Mouse (Mus musculus): ENCODE measurements around the gene 4933407L21Rik. TPM values are rescaled to one million over a fixed set of nuclear protein-coding genes. Genes with fewer than 3 reads are reported as not detected.
"Not testable (repeated sequence)": the region's sequence is repeated elsewhere in the genome, so short reads cannot be mapped to it uniquely, and the experiment has no call there.

The 4933407L21Rik gene
- polyA plus RNA-seq, 1 experiment from 2014 or later, result 0.20 TPM

GRCm38 (mm10) chr1:85973468-85973877, 45.2 kb downstream of the 4933407L21Rik start:
- no peak overlapping the region for H3K27ac ChIP-seq (replicated peaks)
- H3K36me3 ChIP-seq, result no peaks in the 10 kb centered on the region
- DNase-seq (ENCODE audit: low spot score), result no peak
- H3K27me3 ChIP-seq (ENCODE audit: low read depth, poor library complexity, severe bottlenecking), result no peaks in the 10 kb centered on the region
- no peaks in the 10 kb centered on the region for H3K4me1 ChIP-seq
- H3K9me3 ChIP-seq (replicated peaks), result no peaks in the 10 kb centered on the region
- WGBS, result 93% methylated on average over 2 of the region's 2 CpGs
- H3K4me3 ChIP-seq, result no peak overlapping the region

- Histone ChIP-seq H3K4me1 (no peaks in the 10 kb centered on the region), H3K36me3 (no peaks in the 10 kb centered on the region), H3K9me3 (replicated peaks) (no peaks in the 10 kb centered on the region), H3K4me3 (no peak overlapping the region), H3K27ac (replicated peaks) (no peak overlapping the region), H3K27me3 (ENCODE audit: low read depth, poor library complexity, severe bottlenecking) (no peaks in the 10 kb centered on the region)
- DNase-seq (ENCODE audit: low spot score), result no peak
- 85% methylated on average over 3 of the region's 3 CpGs for WGBS
Observed at GRCm38 (mm10) chr1:85977709-85978108, 49.4 kb downstream of the 4933407L21Rik start.

- DNase-seq (ENCODE audit: low spot score), result no peak
- Histone ChIP-seq H3K9me3 (replicated peaks) (no peaks in the 10 kb centered on the region), H3K27ac (replicated peaks) (no peak overlapping the region), H3K36me3 (no peaks in the 10 kb centered on the region), H3K27me3 (ENCODE audit: low read depth, poor library complexity, severe bottlenecking) (no peaks in the 10 kb centered on the region), H3K4me3 (no peak overlapping the region), H3K4me1 (no peaks in the 10 kb centered on the region)
- WGBS, result 83% methylated on average over 7 of the region's 7 CpGs
Observed at GRCm38 (mm10) chr1:85981738-85982357, 53.6 kb downstream of the 4933407L21Rik start.

- Histone ChIP-seq H3K27me3 (ENCODE audit: low read depth, poor library complexity, severe bottlenecking) (no peaks in the 10 kb centered on the region), H3K9me3 (replicated peaks) (no peaks in the 10 kb centered on the region), H3K27ac (replicated peaks) (no peak overlapping the region), H3K4me3 (no peak overlapping the region), H3K36me3 (no peaks in the 10 kb centered on the region), H3K4me1 (no peaks in the 10 kb centered on the region)
- no peak for DNase-seq (ENCODE audit: low spot score)
- 90% methylated on average over 3 of the region's 3 CpGs for WGBS
Observed at GRCm38 (mm10) chr1:85985784-85986183, 57.5 kb downstream of the 4933407L21Rik start.

DNA sequence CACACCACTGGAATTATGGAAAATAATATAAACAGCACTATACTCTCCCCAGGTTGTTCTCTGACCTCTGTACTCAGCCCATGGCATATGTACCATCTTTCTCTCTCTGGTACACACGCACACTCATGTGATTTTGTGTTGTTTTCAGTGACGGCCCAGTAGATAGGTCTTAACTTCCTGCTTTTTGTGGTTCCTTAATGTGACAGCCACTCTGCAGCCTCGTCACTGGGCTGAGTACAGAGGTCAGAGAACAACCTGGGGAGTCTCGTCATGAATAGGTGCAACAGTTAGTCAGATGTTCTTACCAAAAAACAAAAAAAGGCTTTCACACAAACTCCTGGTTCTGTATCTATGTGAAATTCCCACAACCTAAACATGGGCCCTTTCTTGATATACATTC, 60.1 kb downstream of the 4933407L21Rik start:
- DNase-seq (ENCODE audit: low spot score), result no peak
- WGBS, result 83% methylated on average over 4 of the region's 4 CpGs
- Histone ChIP-seq H3K4me3 (no peak overlapping the region), H3K27ac (replicated peaks) (no peak overlapping the region), H3K27me3 (ENCODE audit: low read depth, poor library complexity, severe bottlenecking) (no peaks in the 10 kb centered on the region), H3K4me1 (no peaks in the 10 kb centered on the region), H3K36me3 (no peaks in the 10 kb centered on the region), H3K9me3 (replicated peaks) (no peaks in the 10 kb centered on the region)

DNA sequence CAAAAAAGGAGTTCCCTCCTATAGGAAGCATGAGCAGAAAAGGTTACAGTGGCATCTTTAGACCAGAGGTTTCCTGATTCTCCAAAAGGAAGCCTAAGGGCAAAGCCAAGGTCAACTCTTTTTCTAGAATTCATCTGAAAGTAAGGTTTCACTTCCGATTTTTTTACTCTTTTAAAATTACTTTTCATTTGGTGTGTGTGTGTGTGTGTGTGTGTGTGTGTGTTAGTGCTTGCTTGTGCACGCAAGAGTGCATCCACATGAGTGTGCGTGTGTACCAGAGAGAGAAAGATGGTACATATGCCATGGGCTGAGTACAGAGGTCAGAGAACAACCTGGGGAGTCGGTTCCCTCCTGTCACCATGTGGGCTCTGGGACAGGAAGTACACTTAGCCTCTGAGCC, 60.6 kb downstream of the 4933407L21Rik start:
- H3K27ac ChIP-seq (replicated peaks); H3K27me3 ChIP-seq (ENCODE audit: low read depth, poor library complexity, severe bottlenecking); H3K4me1 ChIP-seq; H3K36me3 ChIP-seq; DNase-seq (ENCODE audit: low spot score); H3K4me3 ChIP-seq; H3K9me3 ChIP-seq (replicated peaks): not testable (repeated sequence)
- WGBS, result 84% methylated on average over 4 of the region's 4 CpGs

Other genes with a start within 250 kb of the 4933407L21Rik start
- 1.1 and 1.2 TPM in 2 replicates for gene A630001G21Rik, start 149.8 kb upstream of the 4933407L21Rik start, polyA plus RNA-seq (2016; fragmentation: Nextera tagmentation; extraction: Ambion mirVana)
- gene Cab39, start 135.0 kb upstream of the 4933407L21Rik start, polyA plus RNA-seq (2016; fragmentation: Nextera tagmentation; extraction: Ambion mirVana), result 35.5 and 40.6 TPM in 2 replicates
- 121 and 137 TPM in 2 replicates for gene Itm2c, start 34.2 kb upstream of the 4933407L21Rik start, polyA plus RNA-seq (2016; fragmentation: Nextera tagmentation; extraction: Ambion mirVana)
- not detected in 2 replicates for gene Gpr55, start 32.5 kb downstream of the 4933407L21Rik start, polyA plus RNA-seq (2016; fragmentation: Nextera tagmentation; extraction: Ambion mirVana)
- gene Spata3, start 88.3 kb downstream of the 4933407L21Rik start, polyA plus RNA-seq (2016; fragmentation: Nextera tagmentation; extraction: Ambion mirVana), result not detected in 2 replicates
- gene 2810459M11Rik, start 117.4 kb downstream of the 4933407L21Rik start, polyA plus RNA-seq (2016; fragmentation: Nextera tagmentation; extraction: Ambion mirVana), result 0.14 TPM in 1 of 2 replicates, not detected in the other
- gene Psmd1, start 135.9 kb downstream of the 4933407L21Rik start, polyA plus RNA-seq (2016; fragmentation: Nextera tagmentation; extraction: Ambion mirVana), result 239 and 242 TPM in 2 replicates
- gene Htr2b, start 183.5 kb downstream of the 4933407L21Rik start, polyA plus RNA-seq (2016; fragmentation: Nextera tagmentation; extraction: Ambion mirVana), result 0.26 and 0.40 TPM in 2 replicates
- 0.22 and 0.27 TPM in 2 replicates for gene Gm21972, start 205.2 kb downstream of the 4933407L21Rik start, polyA plus RNA-seq (2016; fragmentation: Nextera tagmentation; extraction: Ambion mirVana)
- 41.3 and 41.6 TPM in 2 replicates for gene Armc9, start 226.3 kb downstream of the 4933407L21Rik start, polyA plus RNA-seq (2016; fragmentation: Nextera tagmentation; extraction: Ambion mirVana)